Mouse (Mus musculus) liver, postnatal 0 days (tissue): ENCODE data around the gene B4galt1.

Experiments used
- CTCF ChIP-seq: sonication (generic); IDR thresholded peaks from 2 replicates; pipeline ENCODE4 v1.5.1; 2016; ENCODE audit warnings: antibody characterized with exemption, low read depth
- EP300 ChIP-seq: IDR thresholded peaks from 2 replicates; pipeline ENCODE4 v1.6.1; 2016; ENCODE audit warnings: antibody characterized with exemption, low read depth, mild to moderate bottlenecking

DNA sequence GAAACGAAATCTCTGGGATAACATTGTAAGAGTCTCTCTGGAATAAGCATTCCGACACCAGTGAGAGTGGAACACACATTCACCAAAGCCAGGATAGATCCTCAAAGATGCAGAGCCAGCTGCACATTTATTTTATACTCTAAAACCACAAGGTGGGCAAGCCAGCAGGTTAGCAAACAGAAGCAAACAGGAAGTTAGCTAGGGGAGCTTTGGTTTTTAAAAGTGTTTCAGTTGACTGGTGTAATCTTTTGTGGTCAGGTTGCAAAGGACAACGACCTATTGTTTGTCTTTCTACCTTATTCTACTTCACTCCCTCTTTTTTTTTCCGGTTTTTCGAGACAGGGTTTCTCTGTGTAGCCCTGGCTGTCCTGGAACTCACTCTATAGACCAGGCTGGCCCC lies 93.9 kb downstream of the B4galt1 start:
- no peak for TF ChIP-seq CTCF
- no peak for TF ChIP-seq EP300
